Mouse (Mus musculus) intestine, postnatal 0 days (tissue): ENCODE measurements at regions not wholly inside any gene's neighbourhood (a gene's known extent, or its start where the extent isn't known, plus 50 kb on each side); places are given as distances from the start of the nearest gene placed in this dataset.

ENCODE experiments used
- ATAC-seq: fragments of 200-750 bp; cut with Nextera tagmentation; 2 replicates; pipeline ENCODE4 v1.8.0; 2017; ENCODE audit warnings: mild to moderate bottlenecking, moderate TSS enrichment, moderate library complexity
- H3K27ac ChIP-seq: fragments of 300-500 bp; sonication (generic); 2 replicates; pipeline ENCODE4 v1.5.1; 2014; ENCODE audit warnings: mild to moderate bottlenecking, low read depth, low read length, moderate library complexity
- H3K27me3 ChIP-seq: fragments of 300-500 bp; sonication (generic); replicated peaks from 2 replicates; pipeline ENCODE4 v1.6.1; 2014; ENCODE audit warnings: low read length, mixed read lengths; ENCODE audit not compliant: control insufficient read depth, insufficient read depth
- H3K36me3 ChIP-seq: fragments of 300-500 bp; sonication (generic); 2 replicates; pipeline ENCODE4 v1.6.1; 2014; ENCODE audit warnings: mild to moderate bottlenecking, moderate library complexity; ENCODE audit not compliant: control insufficient read depth, insufficient read depth
- H3K4me1 ChIP-seq: fragments of 300-500 bp; sonication (generic); replicated peaks from 2 replicates; pipeline ENCODE4 v1.6.1; 2014; ENCODE audit warnings: antibody characterized with exemption, low read length, mixed read lengths; ENCODE audit not compliant: control insufficient read depth, insufficient read depth
- H3K4me2 ChIP-seq: fragments of 300-500 bp; sonication (generic); replicated peaks from 2 replicates; pipeline ENCODE4 v1.6.1; 2014; ENCODE audit warnings: low read depth, mild to moderate bottlenecking, moderate library complexity
- H3K4me3 ChIP-seq: fragments of 300-500 bp; sonication (generic); 2 replicates; pipeline ENCODE4 v1.5.1; 2014; ENCODE audit warnings: low read depth, low read length
- H3K9ac ChIP-seq: fragments of 300-500 bp; sonication (generic); 2 replicates; pipeline ENCODE4 v1.6.1; 2014; ENCODE audit warnings: mild to moderate bottlenecking, low read depth, low read length
- H3K9me3 ChIP-seq: fragments of 300-500 bp; sonication (generic); 2 replicates; pipeline ENCODE4 v1.6.1; 2016; ENCODE audit warnings: mixed run types; ENCODE audit not compliant: control insufficient read depth
- CTCF ChIP-seq: sonication (generic); IDR thresholded peaks from 2 replicates; pipeline ENCODE4 v1.5.1; 2016; ENCODE audit warnings: low read depth, mild to moderate bottlenecking, control low read depth, antibody characterized with exemption, moderate library complexity
- WGBS: fragments of 180-500 bp; shearing (Covaris S2); extraction: QIAGEN DNeasy Blood & Tissue Kit; methylation state at CpG from one replicate; pipeline ENCODE4 v1.1.7; 2014; 5-methylcytosine and 5-hydroxymethylcytosine counted together

GRCm38 (mm10) chr12:118410917-118411316 lies 109.7 kb upstream of the Sp4 start:
- no peak overlapping the region for H3K4me2 ChIP-seq
- no peak overlapping the region for H3K27ac ChIP-seq
- H3K27me3 ChIP-seq: no peaks in the 10 kb centered on the region
- H3K4me1 ChIP-seq: no peaks in the 10 kb centered on the region
- H3K4me3 ChIP-seq: no peak overlapping the region
- no peak for TF ChIP-seq CTCF
- H3K36me3 ChIP-seq: no peaks in the 10 kb centered on the region
- no peak overlapping the region for H3K9ac ChIP-seq
- H3K9me3 ChIP-seq: no peaks in the 10 kb centered on the region
- no peak for ATAC-seq

- TF ChIP-seq CTCF: no peak
- H3K9me3 ChIP-seq: no peaks in the 10 kb centered on the region
- no peak for ATAC-seq
- no peaks in the 10 kb centered on the region for H3K27me3 ChIP-seq
- no peak overlapping the region for H3K9ac ChIP-seq
- no peak overlapping the region for H3K27ac ChIP-seq
- no peaks in the 10 kb centered on the region for H3K4me1 ChIP-seq
- H3K36me3 ChIP-seq: no peaks in the 10 kb centered on the region
- H3K4me3 ChIP-seq: no peak overlapping the region
- H3K4me2 ChIP-seq: no peak overlapping the region
Observed at GRCm38 (mm10) chr12:118405135-118405534, 103.9 kb upstream of the Sp4 start.

- WGBS: 78% methylated on average over 5 of the region's 5 CpGs
- Histone ChIP-seq H3K4me3 (no peak overlapping the region), H3K36me3 (no peaks in the 10 kb centered on the region), H3K4me1 (no peaks in the 10 kb centered on the region), H3K4me2 (no peak overlapping the region), H3K27ac (no peak overlapping the region), H3K9ac (no peak overlapping the region), H3K9me3 (no peaks in the 10 kb centered on the region), H3K27me3 (no peaks in the 10 kb centered on the region)
- TF ChIP-seq CTCF: no peak
- ATAC-seq: no peak
Observed at GRCm38 (mm10) chr12:118404171-118404570, 102.9 kb upstream of the Sp4 start.

GRCm38 (mm10) chr12:118403519-118404087 lies 102.4 kb upstream of the Sp4 start:
- peak; percentile 72 for ATAC-seq
- Histone ChIP-seq H3K27me3 (no peaks in the 10 kb centered on the region), H3K4me1 (no peaks in the 10 kb centered on the region), H3K9ac (no peak overlapping the region), H3K4me3 (no peak overlapping the region), H3K27ac (no peak overlapping the region), H3K36me3 (no peaks in the 10 kb centered on the region), H3K4me2 (no peak overlapping the region), H3K9me3 (no peaks in the 10 kb centered on the region)
- 31% methylated on average over 4 of the region's 4 CpGs for WGBS
- TF ChIP-seq CTCF: no peak

- Histone ChIP-seq H3K9me3 (no peaks in the 10 kb centered on the region), H3K9ac (no peak overlapping the region), H3K4me2 (no peak overlapping the region), H3K27me3 (no peaks in the 10 kb centered on the region), H3K4me1 (no peaks in the 10 kb centered on the region), H3K4me3 (no peak overlapping the region), H3K27ac (no peak overlapping the region), H3K36me3 (no peaks in the 10 kb centered on the region)
- peak; percentile 38; the same call in 1 of the 2 replicates for ATAC-seq
- no peak for TF ChIP-seq CTCF
Observed at GRCm38 (mm10) chr12:118401377-118401776, 100.1 kb upstream of the Sp4 start.

- no peak for ATAC-seq
- Histone ChIP-seq H3K27me3 (no peaks in the 10 kb centered on the region), H3K27ac (no peak overlapping the region), H3K4me1 (no peaks in the 10 kb centered on the region), H3K4me3 (no peak overlapping the region), H3K4me2 (no peak overlapping the region), H3K9me3 (no peaks in the 10 kb centered on the region), H3K9ac (no peak overlapping the region), H3K36me3 (no peaks in the 10 kb centered on the region)
- no peak for TF ChIP-seq CTCF
Observed at GRCm38 (mm10) chr12:118391654-118392053, 90.4 kb upstream of the Sp4 start.

GRCm38 (mm10) chr12:118381013-118381412 lies 79.8 kb upstream of the Sp4 start:
- ATAC-seq: no peak
- Histone ChIP-seq H3K27me3 (no peaks in the 10 kb centered on the region), H3K4me2 (no peak overlapping the region), H3K9me3 (no peaks in the 10 kb centered on the region), H3K27ac (no peak overlapping the region), H3K4me3 (no peak overlapping the region), H3K36me3 (no peaks in the 10 kb centered on the region), H3K9ac (no peak overlapping the region), H3K4me1 (no peaks in the 10 kb centered on the region)
- WGBS: 79% methylated on average over 3 of the region's 3 CpGs
- TF ChIP-seq CTCF: no peak
